In the genomic region with DNA sequence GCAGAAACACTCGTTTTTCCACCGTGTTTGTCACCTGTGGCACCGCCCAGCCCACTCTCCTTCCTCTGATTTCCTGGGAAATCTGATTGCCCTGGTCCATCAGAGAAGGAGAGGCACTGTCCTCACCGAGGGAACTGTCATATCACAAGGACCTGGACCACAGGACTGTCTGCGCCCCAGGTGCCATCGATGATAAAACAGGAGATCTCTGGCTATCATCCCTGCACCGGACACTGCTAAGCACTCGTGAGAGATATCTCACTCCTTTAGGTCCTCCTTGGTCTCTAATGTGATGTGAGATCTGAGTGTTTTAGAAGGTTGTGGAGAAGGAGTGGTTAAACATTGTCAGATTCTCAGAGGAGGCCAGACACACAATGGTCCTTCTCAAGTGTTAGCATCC, we compare ENCODE assay signal across 24 mouse cellular contexts.
DNase-seq lines count a peak whose midpoint lies in the region; ATAC-seq and TF ChIP-seq lines count a peak whose summit lies in the region.
"Had no signal": no experiment of that assay in that cellular context is flagged by ENCODE, and none has a peak within 500 bp of the region (broad histone marks: within the 10 kb centered on the region; RNA-seq: fewer than 3 reads in every experiment).

No protein-coding gene starts in this region.

- H3K9ac ChIP-seq in liver, postnatal 0 days (replicated peaks), result no peak overlapping the region
- no peak overlapping the region for H3K9ac ChIP-seq in liver, embryonic 14.5 days (replicated peaks)
- H3K9ac ChIP-seq: embryonic facial prominence, embryonic 12.5 days; forebrain, embryonic 13.5 days; forebrain, embryonic 15.5 days had no signal

- no peaks in the 10 kb centered on the region for H3K36me3 ChIP-seq in liver, postnatal 0 days (replicated peaks; ENCODE audit: insufficient read depth, low read length)
- H3K36me3 ChIP-seq in liver, embryonic 14.5 days (replicated peaks; ENCODE audit: control insufficient read depth, insufficient read depth, low read depth), result no peaks in the 10 kb centered on the region
- H3K36me3 ChIP-seq: embryonic facial prominence, embryonic 10.5 days; embryonic facial prominence, embryonic 12.5 days; forebrain, embryonic 15.5 days; G1E had no signal

- DNase-seq in liver, result peak; percentile 16
- DNase-seq in liver, postnatal 0 days, result no peak
- no peak for DNase-seq in liver, embryonic 14.5 days (ENCODE audit: low read depth in 3 of 3, low spot score in 3 of 3)
- no peak for DNase-seq in layer of hippocampus, postnatal 36 days
- DNase-seq in heart, adult 11 months, result no peak
- DNase-seq: adrenal gland, adult 8-10 months; adrenal gland, postnatal 14 days; adrenal gland, postnatal 36 days; B cell, adult 2 months; cerebellum, adult 11-12 months; cerebellum, adult 2 months; cerebellum, adult 9-10 months; cerebellum, postnatal 10 days; cerebellum, postnatal 25 days had no signal

- H3K27me3 ChIP-seq in liver, postnatal 0 days (ENCODE audit: insufficient read depth, low read length), result no peaks in the 10 kb centered on the region
- H3K27me3 ChIP-seq in liver, embryonic 14.5 days (ENCODE audit: control insufficient read depth, insufficient read depth, low read length), result no peaks in the 10 kb centered on the region
- H3K27me3 ChIP-seq: CH12.LX; embryonic facial prominence, embryonic 12.5 days; forebrain, embryonic 13.5 days; forebrain, embryonic 15.5 days; Patski had no signal

- no peak for TF ChIP-seq CTCF in liver, postnatal 0 days (IDR thresholded peaks at IDR 0.05; ENCODE audit: low read depth)
- no peak for TF ChIP-seq CTCF in liver, embryonic 14.5 days (IDR thresholded peaks at IDR 0.05; ENCODE audit: low read depth)

- no peaks in the 10 kb centered on the region for H3K4me1 ChIP-seq in liver, postnatal 0 days (ENCODE audit: insufficient read depth)
- no peaks in the 10 kb centered on the region; a peak in 2 of 4 replicates for H3K4me1 ChIP-seq in liver, embryonic 14.5 days (replicated peaks; ENCODE audit: control insufficient read depth in 2 of 2, insufficient read depth in 2 of 2, low read length in 1 of 2)
- H3K4me1 ChIP-seq: embryonic facial prominence, embryonic 12.5 days had no signal

- H3K4me2 ChIP-seq in liver, postnatal 0 days (ENCODE audit: low read depth, low read length), result no peak overlapping the region
- no peak overlapping the region for H3K4me2 ChIP-seq in liver, embryonic 14.5 days (ENCODE audit: low read depth)
- H3K4me2 ChIP-seq: embryonic facial prominence, embryonic 12.5 days; forebrain, embryonic 13.5 days; forebrain, embryonic 15.5 days had no signal

- no peak for TF ChIP-seq EP300 in liver, postnatal 0 days (IDR thresholded peaks at IDR 0.05; ENCODE audit: low read depth)
- no peak for TF ChIP-seq EP300 in liver, embryonic 14.5 days (IDR thresholded peaks at IDR 0.05; ENCODE audit: low read depth)

- no peak overlapping the region for H3K27ac ChIP-seq in liver, postnatal 0 days (ENCODE audit: low read depth)
- no peak overlapping the region for H3K27ac ChIP-seq in liver, embryonic 14.5 days
- H3K27ac ChIP-seq: embryonic facial prominence, embryonic 10.5 days; embryonic facial prominence, embryonic 12.5 days; forebrain, embryonic 13.5 days; forebrain, embryonic 15.5 days had no signal

- peaks cover 5% of the 10 kb centered on the region for H3K9me3 ChIP-seq in liver, postnatal 0 days (ENCODE audit: low read length)
- H3K9me3 ChIP-seq in liver, embryonic 14.5 days (ENCODE audit: control insufficient read depth, low read length), result no peaks in the 10 kb centered on the region
- H3K9me3 ChIP-seq: embryonic facial prominence, embryonic 12.5 days; forebrain, embryonic 15.5 days had no signal

- no peak for ATAC-seq in liver, postnatal 0 days
- ATAC-seq in liver, embryonic 14.5 days (ENCODE audit: insufficient read depth), result peak; percentile 58
- ATAC-seq in megakaryocyte-erythroid progenitor cell, adult 5-6 weeks (replicated peaks; ENCODE audit: low FRiP score, low TSS enrichment, poor library complexity, severe bottlenecking), result peak; percentile 69
- ATAC-seq: activated CD4-positive, CD25-positive, alpha-beta regulatory T cell, adult 4 months; CD4-positive, CD25-positive, alpha-beta regulatory T cell, adult 4 months; forebrain, embryonic 13.5 days; forebrain, embryonic 15.5 days; Patski had no signal

- 50% methylated on average over 8 of the region's 8 CpGs for WGBS in liver, postnatal 0 days (ENCODE audit: insufficient replicate concordance)
- WGBS in liver, embryonic 14.5 days (ENCODE audit: insufficient replicate concordance), result 34% methylated on average over 8 of the region's 8 CpGs

- H3K4me3 ChIP-seq in liver, postnatal 0 days (ENCODE audit: low read depth, low read length), result no peak overlapping the region
- no peak overlapping the region for H3K4me3 ChIP-seq in liver, embryonic 14.5 days (ENCODE audit: insufficient read depth in 1 of 2, low read depth in 2 of 2, low read length in 2 of 2)
- H3K4me3 ChIP-seq: embryonic facial prominence, embryonic 10.5 days; embryonic facial prominence, embryonic 12.5 days; forebrain, embryonic 13.5 days; forebrain, embryonic 15.5 days had no signal
